22 mouse cellular contexts compared by ENCODE assay signal in the genomic region with DNA sequence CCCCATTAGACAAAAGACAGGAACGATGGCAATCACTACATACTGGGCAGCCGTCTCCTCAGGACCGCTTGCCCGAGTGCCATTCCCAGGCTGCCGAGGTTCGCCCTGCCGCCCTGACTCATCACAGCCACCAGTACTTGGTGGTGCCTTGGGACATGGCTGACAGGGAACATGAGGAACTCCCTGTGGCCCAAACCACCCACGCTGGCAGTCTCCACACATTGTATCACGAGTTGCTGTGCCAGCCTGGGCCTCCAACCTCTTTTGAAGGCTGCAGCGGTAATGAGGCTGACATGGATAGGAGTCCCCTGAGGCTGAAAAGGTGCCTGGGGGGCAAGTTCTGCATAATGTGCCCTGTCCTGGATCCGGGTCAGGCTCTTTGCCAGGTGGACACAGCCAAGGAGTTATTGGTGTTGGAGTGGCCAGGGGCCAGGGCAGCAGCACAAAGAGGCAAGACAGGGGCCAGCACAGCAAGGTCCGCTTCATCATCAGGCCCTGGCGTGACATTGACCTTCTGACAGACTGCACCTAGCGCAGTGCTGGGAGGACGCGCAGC. TPM values are rescaled to one million over a fixed set of nuclear protein-coding genes. Genes with fewer than 3 reads are reported as not detected.
A peak's percentile ranks its signal among the peaks of the same experiment; 100 is the strongest.
DNase-seq lines count a peak whose midpoint lies in the region; ATAC-seq lines count a peak whose summit lies in the region.
"Had no signal": no experiment of that assay in that cellular context is flagged by ENCODE, and none has a peak within 500 bp of the region (broad histone marks: within the 10 kb centered on the region; RNA-seq: fewer than 3 reads in every experiment).

No protein-coding gene starts in this region.

- 72% methylated on average over 16 of the region's 16 CpGs for WGBS in hindbrain, embryonic 13.5 days
- WGBS in hindbrain, embryonic 16.5 days = 61% methylated on average over 16 of the region's 16 CpGs
- 74% methylated on average over 16 of the region's 16 CpGs for WGBS in midbrain, embryonic 13.5 days
- 78% methylated on average over 16 of the region's 16 CpGs for WGBS in midbrain, embryonic 11.5 days

- no peak overlapping the region for H3K4me3 ChIP-seq in hindbrain, embryonic 13.5 days
- H3K4me3 ChIP-seq in hindbrain, embryonic 16.5 days (ENCODE audit: low read length) = no peak overlapping the region
- no peak overlapping the region for H3K4me3 ChIP-seq in midbrain, embryonic 13.5 days (replicated peaks)
- no peak overlapping the region for H3K4me3 ChIP-seq in midbrain, embryonic 11.5 days (ENCODE audit: low read depth, low read length)
- H3K4me3 ChIP-seq: embryonic facial prominence, embryonic 15.5 days; forebrain, embryonic 10.5 days; layer of hippocampus, adult 2 months; midbrain, embryonic 12.5 days had no signal

- no peak overlapping the region for H3K27ac ChIP-seq in hindbrain, embryonic 13.5 days
- no peak overlapping the region for H3K27ac ChIP-seq in hindbrain, embryonic 16.5 days (ENCODE audit: low read depth, low read length)
- H3K27ac ChIP-seq in midbrain, embryonic 13.5 days = no peak overlapping the region
- no peak overlapping the region for H3K27ac ChIP-seq in midbrain, embryonic 11.5 days (ENCODE audit: low read depth, low read length)
- H3K27ac ChIP-seq: embryonic facial prominence, embryonic 15.5 days; forebrain, embryonic 10.5 days; hindbrain, embryonic 14.5 days; layer of hippocampus, adult 2 months; macrophage; midbrain, embryonic 12.5 days had no signal

- H3K4me2 ChIP-seq in hindbrain, embryonic 13.5 days = no peak overlapping the region
- no peak overlapping the region for H3K4me2 ChIP-seq in hindbrain, embryonic 16.5 days (ENCODE audit: low read length)
- H3K4me2 ChIP-seq in midbrain, embryonic 13.5 days (replicated peaks) = no peak overlapping the region
- no peak overlapping the region for H3K4me2 ChIP-seq in midbrain, embryonic 11.5 days
- H3K4me2 ChIP-seq: embryonic facial prominence, embryonic 15.5 days; hindbrain, embryonic 14.5 days; lung, embryonic 14.5 days; midbrain, embryonic 12.5 days had no signal

- DNase-seq in cerebellum, adult 9-11 months = peak; percentile 29
- DNase-seq in cerebellum, adult 11-12 months = no peak
- no peak for DNase-seq in midbrain, embryonic 11.5 days (ENCODE audit: low spot score, missing footprints)
- peak; percentile 13 for DNase-seq in R1 (ENCODE audit: low read depth, low spot score)
- DNase-seq in embryo, embryonic 9.5 days (ENCODE audit: extremely low spot score) = no peak
- DNase-seq: gastrocnemius, postnatal 25 days; kidney, adult 18-20 months; kidney, postnatal 10 days; liver; lung, embryonic 14.5 days had no signal

- H3K4me1 ChIP-seq in hindbrain, embryonic 13.5 days (replicated peaks) = no peaks in the 10 kb centered on the region
- H3K4me1 ChIP-seq in hindbrain, embryonic 16.5 days (ENCODE audit: control insufficient read depth, insufficient read depth, low read depth, low read length) = no peaks in the 10 kb centered on the region
- H3K4me1 ChIP-seq in midbrain, embryonic 13.5 days (replicated peaks) = no peaks in the 10 kb centered on the region
- H3K4me1 ChIP-seq in midbrain, embryonic 11.5 days (ENCODE audit: control insufficient read depth, insufficient read depth, low read length) = no peaks in the 10 kb centered on the region
- H3K4me1 ChIP-seq: embryonic facial prominence, embryonic 15.5 days; forebrain, embryonic 10.5 days; midbrain, embryonic 12.5 days had no signal

- peak overlapping the region; percentile 49 for H3K9ac ChIP-seq in hindbrain, embryonic 13.5 days
- no peak overlapping the region for H3K9ac ChIP-seq in hindbrain, embryonic 16.5 days (ENCODE audit: low read depth, low read length)
- 0 out of 2 replicates have a peak overlapping the region, but pooled peaks have one; percentile 41 for H3K9ac ChIP-seq in midbrain, embryonic 13.5 days (replicated peaks)
- H3K9ac ChIP-seq in midbrain, embryonic 11.5 days (ENCODE audit: low read length) = no peak overlapping the region
- H3K9ac ChIP-seq: embryonic facial prominence, embryonic 15.5 days; hindbrain, embryonic 14.5 days; lung, embryonic 14.5 days; midbrain, embryonic 12.5 days had no signal

- no peaks in the 10 kb centered on the region for H3K36me3 ChIP-seq in hindbrain, embryonic 13.5 days
- no peaks in the 10 kb centered on the region for H3K36me3 ChIP-seq in hindbrain, embryonic 16.5 days (ENCODE audit: control insufficient read depth, insufficient read depth, low read length)
- no peaks in the 10 kb centered on the region for H3K36me3 ChIP-seq in midbrain, embryonic 13.5 days
- no peaks in the 10 kb centered on the region for H3K36me3 ChIP-seq in midbrain, embryonic 11.5 days (ENCODE audit: control insufficient read depth, insufficient read depth, low read length)
- H3K36me3 ChIP-seq: embryonic facial prominence, embryonic 15.5 days; forebrain, embryonic 10.5 days; midbrain, embryonic 12.5 days had no signal

- no peak for ATAC-seq in hindbrain, embryonic 13.5 days (ENCODE audit: low FRiP score)
- no peak for ATAC-seq in hindbrain, embryonic 16.5 days
- no peak for ATAC-seq in midbrain, embryonic 13.5 days
- no peak for ATAC-seq in midbrain, embryonic 11.5 days (ENCODE audit: low FRiP score)

- H3K9me3 ChIP-seq in hindbrain, embryonic 13.5 days = no peaks in the 10 kb centered on the region
- H3K9me3 ChIP-seq in hindbrain, embryonic 16.5 days (ENCODE audit: control insufficient read depth, low read length) = no peaks in the 10 kb centered on the region
- no peaks in the 10 kb centered on the region for H3K9me3 ChIP-seq in midbrain, embryonic 13.5 days
- no peaks in the 10 kb centered on the region for H3K9me3 ChIP-seq in midbrain, embryonic 11.5 days (ENCODE audit: control insufficient read depth, low read length)
- H3K9me3 ChIP-seq: embryonic facial prominence, embryonic 15.5 days; forebrain, embryonic 10.5 days; midbrain, embryonic 12.5 days had no signal

- peaks cover 15% of the 10 kb centered on the region for H3K27me3 ChIP-seq in hindbrain, embryonic 13.5 days
- H3K27me3 ChIP-seq in hindbrain, embryonic 16.5 days (replicated peaks; ENCODE audit: control insufficient read depth, insufficient read depth, low read length) = no peaks in the 10 kb centered on the region
- peaks cover 11% of the 10 kb centered on the region for H3K27me3 ChIP-seq in midbrain, embryonic 13.5 days
- no peaks in the 10 kb centered on the region for H3K27me3 ChIP-seq in midbrain, embryonic 11.5 days (ENCODE audit: control insufficient read depth, insufficient read depth, low read length)

RNA-seq across cellular contexts. Expression of a gene that starts 9.7 kb away (rescaled TPM):
- polyA plus RNA-seq in hindbrain, embryonic 13.5 days (2015; fragmentation: Nextera tagmentation; extraction: Ambion mirVana) = 0.23 and 0.82 TPM in 2 replicates
- polyA plus RNA-seq in hindbrain, embryonic 16.5 days (2015; fragmentation: Nextera tagmentation; extraction: Ambion mirVana) = 0.65 and 1.1 TPM in 2 replicates
- polyA plus RNA-seq in midbrain, embryonic 13.5 days (2015; fragmentation: Nextera tagmentation; extraction: Ambion mirVana) = 0.51 and 0.73 TPM in 2 replicates
- polyA plus RNA-seq in midbrain, embryonic 11.5 days (2014; fragmentation: Nextera tagmentation; extraction: Ambion mirVana) = 0.18 and 0.22 TPM in 2 replicates
- polyA plus RNA-seq: cortical plate, adult 2 months; lung, embryonic 14.5 days; macrophage had no signal

RNA-seq across cellular contexts. Expression of a gene that starts 23.9 kb away (rescaled TPM):
- polyA plus RNA-seq in hindbrain, embryonic 13.5 days (2015; fragmentation: Nextera tagmentation; extraction: Ambion mirVana) = 9.8 and 10.6 TPM in 2 replicates
- polyA plus RNA-seq in hindbrain, embryonic 16.5 days (2015; fragmentation: Nextera tagmentation; extraction: Ambion mirVana) = 12.4 TPM in 2 replicates
- 8.4 and 9.9 TPM in 2 replicates for polyA plus RNA-seq in midbrain, embryonic 13.5 days (2015; fragmentation: Nextera tagmentation; extraction: Ambion mirVana)
- polyA plus RNA-seq in midbrain, embryonic 11.5 days (2014; fragmentation: Nextera tagmentation; extraction: Ambion mirVana) = 1.7 and 2.3 TPM in 2 replicates

RNA-seq across cellular contexts. Expression of a gene that starts 52.8 kb away (rescaled TPM):
- polyA plus RNA-seq in hindbrain, embryonic 13.5 days (2015; fragmentation: Nextera tagmentation; extraction: Ambion mirVana) = not detected in 2 replicates
- 0.54 and 0.90 TPM in 2 replicates for polyA plus RNA-seq in hindbrain, embryonic 16.5 days (2015; fragmentation: Nextera tagmentation; extraction: Ambion mirVana)
- polyA plus RNA-seq in midbrain, embryonic 13.5 days (2015; fragmentation: Nextera tagmentation; extraction: Ambion mirVana) = 0.32 TPM in 1 of 2 replicates, not detected in the other
- not detected in 2 replicates for polyA plus RNA-seq in midbrain, embryonic 11.5 days (2014; fragmentation: Nextera tagmentation; extraction: Ambion mirVana)
- polyA plus RNA-seq: cortical plate, adult 2 months; forebrain, embryonic 10.5 days; heart, postnatal 0 days; hindbrain, embryonic 14.5 days; lung, embryonic 14.5 days; macrophage; midbrain, embryonic 12.5 days; neural tube, embryonic 14.5 days had no signal

RNA-seq across cellular contexts. Expression of a gene that starts 55.0 kb away (rescaled TPM):
- 0.88 and 0.96 TPM in 2 replicates for polyA plus RNA-seq in hindbrain, embryonic 13.5 days (2015; fragmentation: Nextera tagmentation; extraction: Ambion mirVana)
- polyA plus RNA-seq in hindbrain, embryonic 16.5 days (2015; fragmentation: Nextera tagmentation; extraction: Ambion mirVana) = 0.59 and 1.6 TPM in 2 replicates
- polyA plus RNA-seq in midbrain, embryonic 13.5 days (2015; fragmentation: Nextera tagmentation; extraction: Ambion mirVana) = 0.34 and 0.43 TPM in 2 replicates
- polyA plus RNA-seq in midbrain, embryonic 11.5 days (2014; fragmentation: Nextera tagmentation; extraction: Ambion mirVana) = 0.45 and 0.54 TPM in 2 replicates

Comparison
In these comparisons a context has a peak if more than half of its experiments do, and no peak if none do; other contexts are left out.
1. DNase-seq: peak in cerebellum, adult 9-11 months (single experiment) and R1 (single experiment); none in cerebellum, adult 11-12 months (single experiment), midbrain, embryonic 11.5 days (single experiment) and embryo, embryonic 9.5 days (single experiment).
2. H3K9ac ChIP-seq: peak in hindbrain, embryonic 13.5 days (single experiment) and midbrain, embryonic 13.5 days (single experiment); none in hindbrain, embryonic 16.5 days (single experiment) and midbrain, embryonic 11.5 days (single experiment).